Mouse (Mus musculus) embryonic fibroblast, embryonic 13.5 days (primary cell): ENCODE results near the gene Amz1. TPM values are rescaled to one million over a fixed set of nuclear protein-coding genes. Genes with fewer than 3 reads are reported as not detected.

Source experiments
- H3K27ac ChIP-seq: 2 replicates; pipeline ENCODE4 v1.5.1; 2012; ENCODE audit warnings: low read length, control low read depth, inconsistent platforms; ENCODE audit not compliant: insufficient read depth
- H3K4me1 ChIP-seq: 2 replicates; pipeline ENCODE4 v1.6.1; 2011; ENCODE audit warnings: low read length; ENCODE audit not compliant: control insufficient read depth, insufficient read depth
- H3K4me3 ChIP-seq: 2 replicates; pipeline ENCODE4 v1.5.1; 2011; ENCODE audit warnings: mild to moderate bottlenecking, control low read depth, low read length; ENCODE audit not compliant: insufficient read depth
- CTCF ChIP-seq: IDR thresholded peaks from 2 replicates; pipeline ENCODE4 v1.5.1; 2011; ENCODE audit warnings: mild to moderate bottlenecking, control low read depth, low read length, moderate library complexity, borderline replicate concordance; ENCODE audit not compliant: insufficient read depth
- POLR2A ChIP-seq: IDR thresholded peaks from 2 replicates; pipeline ENCODE4 v1.6.1; 2011; ENCODE audit warnings: low read depth, mild to moderate bottlenecking, control low read depth, low read length, moderate library complexity
- polyA plus RNA-seq: library from polyadenylated mRNA; stranded (reverse); fragments of >200 nt; gene quantifications from 2 replicates; pipeline ENCODE4 v1.2.4, GENCODE M21; 2011; ENCODE audit warnings: low read depth; ENCODE audit not compliant: missing spikeins, insufficient read length

Gene Amz1
- polyA plus RNA-seq, 1 experiment = 0.44 TPM

DNA sequence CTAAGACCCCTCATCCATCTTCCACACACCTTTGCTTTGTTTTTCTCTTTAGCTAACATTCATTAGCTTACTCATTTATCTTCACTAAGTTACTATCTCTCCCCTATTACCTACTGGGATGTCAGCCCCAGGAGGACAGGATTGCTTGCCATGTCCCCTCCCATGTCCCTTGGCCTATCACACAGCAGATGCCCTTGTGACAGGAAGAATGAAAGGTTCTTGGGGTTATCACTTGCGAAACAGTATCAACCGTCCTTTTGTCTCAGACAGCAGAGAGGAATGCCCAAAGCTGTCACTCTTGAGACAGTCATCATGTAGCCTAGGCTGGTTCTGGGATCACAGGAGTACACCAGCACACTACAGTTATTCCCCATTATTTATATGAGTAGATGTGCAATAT, 71.2 kb downstream of the Amz1 start:
- Histone ChIP-seq H3K27ac (no peak overlapping the region), H3K4me3 (no peak overlapping the region), H3K4me1 (peaks cover 12% of the 10 kb centered on the region)
- TF ChIP-seq POLR2A = no peak
- no peak for TF ChIP-seq CTCF

DNA sequence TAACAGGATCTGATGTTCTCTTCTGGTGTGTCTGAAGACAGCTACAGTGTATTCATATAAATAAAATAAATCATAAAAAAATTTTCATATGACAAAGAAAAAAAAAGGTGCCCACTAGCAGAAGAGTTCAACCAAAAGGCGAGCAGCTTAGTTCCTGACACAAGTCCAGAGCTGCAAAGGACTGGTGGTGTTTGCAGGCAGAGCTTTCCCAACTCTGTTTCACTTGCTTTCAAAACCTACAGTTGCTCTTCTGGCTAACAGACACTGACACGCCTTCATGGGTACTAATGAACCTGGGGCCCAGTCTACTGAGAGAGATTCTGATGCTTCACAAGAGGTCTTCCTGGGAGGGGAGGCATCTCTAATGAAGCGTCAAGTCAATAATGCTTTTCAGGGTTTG, 72.1 kb downstream of the Amz1 start:
- no peak overlapping the region for H3K27ac ChIP-seq
- peaks cover 11% of the 10 kb centered on the region; the same call in 1 of the 2 replicates for H3K4me1 ChIP-seq
- H3K4me3 ChIP-seq = no peak overlapping the region
- TF ChIP-seq CTCF (no peak), POLR2A (no peak)

DNA sequence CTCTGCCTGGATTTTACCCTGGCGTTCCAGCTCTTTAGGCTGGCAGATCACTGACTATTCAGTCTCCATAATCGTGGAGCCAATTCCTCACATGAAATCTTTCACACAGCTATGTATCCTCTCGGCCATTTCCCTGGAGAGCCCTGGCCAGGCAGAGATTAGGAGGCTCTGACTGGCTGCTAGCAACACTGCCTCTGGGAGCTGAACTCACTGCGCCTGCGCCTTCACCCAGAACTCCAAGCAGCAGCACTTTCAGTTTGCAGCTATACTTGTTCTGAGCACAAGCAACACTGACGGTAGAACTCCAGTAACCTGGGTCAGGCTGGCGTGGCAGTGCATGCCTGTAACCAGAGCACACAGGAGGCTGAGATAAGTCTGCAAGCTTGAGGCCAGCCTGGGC, 74.2 kb downstream of the Amz1 start:
- Histone ChIP-seq H3K4me1 (no peaks in the 10 kb centered on the region), H3K27ac (no peak overlapping the region), H3K4me3 (no peak overlapping the region)
- TF ChIP-seq CTCF (no peak), POLR2A (no peak)

DNA sequence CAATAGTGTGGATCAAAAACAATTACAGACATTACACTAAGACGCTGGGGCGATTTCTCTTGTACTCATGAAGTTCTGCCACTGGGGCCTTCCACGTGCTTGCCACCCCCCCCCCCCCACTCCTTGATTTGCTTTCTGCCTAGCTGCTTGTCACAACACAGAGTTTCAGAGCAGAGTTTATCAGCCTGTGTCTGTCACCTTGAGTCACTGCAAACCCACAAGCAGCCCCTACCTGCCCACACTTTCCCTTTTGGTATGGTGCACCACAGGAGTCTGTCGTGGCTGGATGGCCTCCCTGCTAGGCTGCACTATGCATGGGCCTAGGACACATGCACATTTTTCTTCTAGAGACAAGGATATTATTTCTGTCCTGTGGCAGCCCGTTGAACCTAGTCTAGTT, 74.8 kb downstream of the Amz1 start:
- Histone ChIP-seq H3K4me3 (no peak overlapping the region), H3K4me1 (no peaks in the 10 kb centered on the region), H3K27ac (no peak overlapping the region)
- TF ChIP-seq CTCF = no peak
- no peak for TF ChIP-seq POLR2A

DNA sequence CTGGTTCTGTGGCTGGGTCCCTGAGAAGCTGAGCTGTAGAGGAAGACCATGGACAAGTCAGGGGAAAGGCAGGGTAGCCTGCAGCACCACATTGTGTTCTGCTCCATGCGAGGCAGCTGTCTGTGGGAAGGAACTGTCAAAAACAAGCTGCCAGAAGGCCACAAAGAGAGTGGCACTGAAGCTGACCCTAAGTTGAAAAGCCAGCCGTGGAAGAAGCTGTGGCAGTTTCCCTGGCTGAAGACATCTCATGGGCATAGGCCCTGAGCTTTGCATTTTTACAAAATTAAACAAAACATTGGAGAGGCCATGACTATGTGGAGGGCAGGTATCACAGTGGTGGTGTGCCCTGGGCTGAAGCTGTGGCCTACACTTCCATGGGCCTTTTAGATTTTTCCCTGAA, 75.3 kb downstream of the Amz1 start:
- TF ChIP-seq CTCF (no peak), POLR2A (no peak)
- H3K4me3 ChIP-seq = no peak overlapping the region
- no peak overlapping the region for H3K27ac ChIP-seq
- no peaks in the 10 kb centered on the region for H3K4me1 ChIP-seq

DNA sequence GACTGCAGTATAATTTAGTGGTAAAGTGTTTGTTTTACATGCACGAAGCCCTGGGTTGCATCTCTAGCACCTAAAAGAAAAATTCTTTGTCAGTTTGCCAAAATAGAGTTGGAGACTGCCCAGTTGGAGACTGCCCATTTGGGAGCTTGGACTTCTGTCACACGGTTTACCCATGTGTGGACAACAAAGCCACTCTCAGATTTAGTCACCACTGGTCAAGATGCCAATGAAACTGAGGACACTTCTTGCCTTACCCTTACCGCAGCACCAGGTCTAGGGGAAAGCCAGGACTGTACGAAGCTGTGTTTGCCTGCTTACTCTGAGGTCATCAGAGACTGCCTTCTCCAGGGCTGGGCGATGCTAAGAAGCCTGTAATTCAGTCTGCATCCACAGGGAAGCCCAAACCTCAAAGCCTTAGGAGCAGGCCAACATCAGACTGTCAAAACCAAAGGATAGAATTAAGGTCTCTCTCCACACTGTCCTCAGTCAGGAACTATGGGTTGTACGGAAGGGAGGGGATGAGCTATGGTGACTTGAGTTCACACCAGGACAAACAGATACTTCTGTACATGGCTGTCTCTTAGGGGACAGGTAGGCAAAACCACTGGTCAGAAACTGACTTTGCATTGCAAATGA, 76.5 kb downstream of the Amz1 start:
- no peak for TF ChIP-seq POLR2A
- no peak for TF ChIP-seq CTCF
- no peak overlapping the region for H3K4me3 ChIP-seq
- H3K4me1 ChIP-seq = no peaks in the 10 kb centered on the region
- H3K27ac ChIP-seq = no peak overlapping the region

DNA sequence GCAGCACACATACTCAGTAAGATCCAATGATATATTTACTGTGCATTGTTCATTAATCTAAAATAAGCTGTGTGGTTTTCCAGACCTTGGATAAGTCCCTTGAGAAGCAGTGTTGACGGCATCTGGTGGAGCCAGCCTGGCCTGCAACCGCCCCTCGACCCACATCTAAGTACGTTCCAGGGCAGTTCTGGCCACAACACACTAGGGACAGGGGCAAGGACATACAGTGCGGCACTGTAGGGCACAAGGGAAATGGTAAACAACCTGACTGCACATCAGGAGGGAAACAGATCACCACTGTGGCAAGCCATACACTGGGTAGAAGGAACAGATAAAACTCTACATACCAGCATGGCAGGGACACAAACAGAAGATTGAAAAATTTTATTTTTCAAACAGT, 77.9 kb downstream of the Amz1 start:
- Histone ChIP-seq H3K4me3 (no peak overlapping the region), H3K4me1 (peaks cover 2% of the 10 kb centered on the region), H3K27ac (no peak overlapping the region)
- TF ChIP-seq CTCF = no peak
- no peak for TF ChIP-seq POLR2A

DNA sequence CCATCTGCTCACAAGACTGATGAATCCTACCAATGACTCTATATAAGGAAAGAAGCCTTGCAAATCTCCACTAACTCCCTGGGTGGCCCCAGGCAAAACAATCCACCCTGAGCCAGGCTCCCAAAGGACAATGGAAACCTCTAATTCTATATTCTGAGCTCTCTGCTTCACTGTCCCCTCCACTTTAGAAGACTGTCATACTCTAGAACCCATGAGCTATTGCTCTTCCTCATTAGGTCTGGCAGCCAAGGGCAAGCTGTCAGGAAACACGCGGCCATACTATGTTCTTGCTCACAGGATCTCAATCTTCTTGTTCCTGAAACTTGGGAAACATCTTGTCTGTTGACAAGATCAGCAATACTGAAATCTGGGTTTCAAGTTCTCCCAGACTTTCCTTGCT, 82.3 kb downstream of the Amz1 start:
- Histone ChIP-seq H3K4me3 (no peak overlapping the region), H3K27ac (no peak overlapping the region), H3K4me1 (peaks cover 7% of the 10 kb centered on the region)
- TF ChIP-seq POLR2A = no peak
- TF ChIP-seq CTCF = no peak

DNA sequence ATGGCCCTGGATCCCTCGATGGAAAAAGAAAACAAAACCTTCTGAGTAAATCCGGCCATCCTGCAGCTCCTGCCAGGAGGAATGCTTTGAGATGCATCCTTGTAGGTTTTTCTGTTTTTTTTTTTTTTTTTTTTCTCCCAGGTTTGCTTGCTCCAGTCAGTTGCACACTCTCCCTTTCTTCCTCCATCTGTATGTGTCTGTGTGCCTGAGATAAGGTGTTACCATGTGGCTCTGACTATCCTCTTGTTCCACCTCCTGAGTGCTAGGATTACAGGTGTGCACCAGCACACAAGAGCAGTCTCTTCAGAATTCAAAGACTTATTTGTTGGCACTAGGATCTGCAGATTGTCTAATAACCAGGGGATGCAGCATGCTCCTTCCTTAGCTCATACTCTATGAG, 83.0 kb downstream of the Amz1 start:
- TF ChIP-seq CTCF (no peak), POLR2A (no peak)
- peaks cover 11% of the 10 kb centered on the region for H3K4me1 ChIP-seq
- H3K27ac ChIP-seq = no peak overlapping the region
- H3K4me3 ChIP-seq = no peak overlapping the region

Other genes starting within 250 kb of the Amz1 start
- 31.6 and 66.5 TPM in 2 replicates for gene Chst12, start 218.6 kb upstream of the Amz1 start, polyA plus RNA-seq
- not detected in 2 replicates for gene Grifin, start 159.1 kb upstream of the Amz1 start, polyA plus RNA-seq
- gene Lfng, start 116.8 kb upstream of the Amz1 start, polyA plus RNA-seq = 7.1 and 8.2 TPM in 2 replicates
- 79.6 and 95.0 TPM in 2 replicates for gene Ttyh3, start 75.1 kb upstream of the Amz1 start, polyA plus RNA-seq
- gene Iqce, start 21.7 kb upstream of the Amz1 start, polyA plus RNA-seq = 25.5 and 27.9 TPM in 2 replicates
- gene Brat1, start 19.1 kb upstream of the Amz1 start, polyA plus RNA-seq = 10.2 and 12.4 TPM in 2 replicates
- gene Gna12, start 106.3 kb downstream of the Amz1 start, polyA plus RNA-seq = 49.5 TPM in 2 replicates